In genomic region chr17:44733544-44734310, GRCm38 (mm10) we compare ENCODE assay signal across 8 mouse cellular contexts. TPM values are rescaled to one million over a fixed set of nuclear protein-coding genes. Genes with fewer than 3 reads are reported as not detected.
A peak's percentile ranks its signal among the peaks of the same experiment; 100 is the strongest.
DNase-seq lines count a peak whose midpoint lies in the region; ATAC-seq and TF ChIP-seq lines count a peak whose summit lies in the region.

No protein-coding gene starts in this region.

- no peak for ATAC-seq in CD4-positive, CD25-positive, alpha-beta regulatory T cell, adult 4 months
- ATAC-seq in lung, embryonic 15.5 days (ENCODE audit: borderline replicate concordance, extremely low read depth, low FRiP score, low TSS enrichment): no peak
- no peak for ATAC-seq in hindbrain, postnatal 0 days
- no peak; the same call in 1 of the 2 replicates for ATAC-seq in megakaryocyte progenitor cell, adult 5-6 weeks (replicated peaks; ENCODE audit: poor library complexity)

- H3K9me3 ChIP-seq in lung, embryonic 15.5 days: no peaks in the 10 kb centered on the region
- H3K9me3 ChIP-seq in hindbrain, postnatal 0 days (ENCODE audit: low read length): no peaks in the 10 kb centered on the region

- 8% methylated on average over 23 of the region's 23 CpGs for WGBS in lung, embryonic 15.5 days
- 6% methylated on average over 23 of the region's 23 CpGs for WGBS in hindbrain, postnatal 0 days

- peak; percentile 28 for DNase-seq in CD4-positive, CD25-positive, alpha-beta regulatory T cell, adult 2 months (ENCODE audit: low read depth, low spot score)
- no peak for DNase-seq in lung, postnatal 14 days
- DNase-seq in hindbrain, postnatal 0 days (ENCODE audit: low spot score): no peak
- peak; percentile 53 for DNase-seq in neural tube, embryonic 10.5 days (ENCODE audit: extremely low spot score, low spot score)
- DNase-seq in urinary bladder, adult 18-20 months (ENCODE audit: low spot score in 2 of 2): no peak

- H3K4me1 ChIP-seq in lung, embryonic 15.5 days: peaks cover 38% of the 10 kb centered on the region
- H3K4me1 ChIP-seq in hindbrain, postnatal 0 days (ENCODE audit: insufficient read depth, low read length): peaks cover 6% of the 10 kb centered on the region; the same call in 1 of the 2 replicates

- no peak for TF ChIP-seq CTCF in hindbrain, postnatal 0 days (IDR thresholded peaks at IDR 0.05; ENCODE audit: low read depth)

- peak overlapping the region; percentile 58 for H3K4me3 ChIP-seq in lung, embryonic 15.5 days
- H3K4me3 ChIP-seq in hindbrain, postnatal 0 days (ENCODE audit: low read length): peak overlapping the region; percentile 73

- H3K4me2 ChIP-seq in lung, embryonic 15.5 days: peak overlapping the region; percentile 93
- H3K4me2 ChIP-seq in hindbrain, postnatal 0 days (ENCODE audit: low read depth, low read length): peak overlapping the region; percentile 66

- H3K27me3 ChIP-seq in lung, embryonic 15.5 days: peaks cover 71% of the 10 kb centered on the region
- H3K27me3 ChIP-seq in hindbrain, postnatal 0 days (ENCODE audit: insufficient read depth, low read length): peaks cover 16% of the 10 kb centered on the region

- H3K27ac ChIP-seq in lung, embryonic 15.5 days: no peak overlapping the region
- no peak overlapping the region for H3K27ac ChIP-seq in hindbrain, postnatal 0 days

- H3K9ac ChIP-seq in lung, embryonic 15.5 days: no peak overlapping the region
- H3K9ac ChIP-seq in hindbrain, postnatal 0 days (replicated peaks; ENCODE audit: low read length): no peak overlapping the region

- H3K36me3 ChIP-seq in lung, embryonic 15.5 days: no peaks in the 10 kb centered on the region
- no peaks in the 10 kb centered on the region for H3K36me3 ChIP-seq in hindbrain, postnatal 0 days (ENCODE audit: insufficient read depth, low read length)

RNA-seq across cellular contexts. Expression of gene Supt3, which starts 43.2 kb away (rescaled TPM):
- 10 to 100 TPM; 18.0 to 22.0 TPM for polyA plus RNA-seq in CD4-positive, CD25-positive, alpha-beta regulatory T cell, adult 4 months (2017; shearing (Covaris generic))
- polyA plus RNA-seq in lung, embryonic 15.5 days (2015; fragmentation: Nextera tagmentation; extraction: Ambion mirVana): 19.7 and 21.9 TPM in 2 replicates
- total RNA-seq in hindbrain, postnatal 0 days (2014; rRNA removed): 4.1 and 7.4 TPM in 2 replicates
- 24.4 and 24.9 TPM in 2 replicates for polyA plus RNA-seq in hindbrain, postnatal 0 days (2015; fragmentation: Nextera tagmentation; extraction: Ambion mirVana)
- total RNA-seq in megakaryocyte progenitor cell, adult 5-6 weeks (2015): 26.2 and 37.9 TPM in 2 replicates
- total RNA-seq in megakaryocyte progenitor cell, adult 5-6 weeks (2017): 13.6 and 16.2 TPM in 2 replicates

Comparison
In these comparisons a context has a peak if more than half of its experiments do, and no peak if none do; other contexts are left out.
1. DNase-seq: peak in CD4-positive, CD25-positive, alpha-beta regulatory T cell, adult 2 months (single experiment) and neural tube, embryonic 10.5 days (single experiment); none in lung, postnatal 14 days (single experiment), hindbrain, postnatal 0 days (single experiment) and urinary bladder, adult 18-20 months (0 of 2).